Mouse (Mus musculus) hindlimb bud, embryonic 11.5 days (tissue): ENCODE data around the gene Pcdh9.
"Not testable (repeated sequence)": the region's sequence is repeated elsewhere in the genome, so short reads cannot be mapped to it uniquely, and the experiment has no call there.

Experiments
- DNase-seq: peaks from one replicate; pipeline ENCODE4 v3.0.0-alpha.2; 2012; ENCODE audit warnings: low read depth, low spot score; ENCODE audit errors: extremely low spot score

Gene Pcdh9

DNA sequence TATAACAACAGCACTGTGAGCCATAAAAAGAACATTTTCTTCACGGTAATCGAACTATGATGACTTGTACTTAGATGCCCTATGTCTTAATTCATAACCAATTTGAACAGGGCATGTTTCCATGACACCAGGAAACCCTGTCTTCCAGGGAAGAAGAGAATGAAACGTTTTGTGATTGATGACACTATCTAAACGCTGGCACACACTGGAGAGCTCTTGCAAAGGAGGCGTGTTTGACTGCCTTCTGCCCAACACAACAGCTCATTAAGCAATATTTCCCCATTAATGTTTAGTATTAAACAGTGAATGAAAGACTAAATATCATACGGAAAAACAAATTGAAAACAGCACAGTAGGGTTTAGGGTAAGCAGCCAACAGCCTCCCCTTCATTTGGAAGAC, 656.9 kb downstream of the Pcdh9 start:
- DNase-seq = no peak

DNA sequence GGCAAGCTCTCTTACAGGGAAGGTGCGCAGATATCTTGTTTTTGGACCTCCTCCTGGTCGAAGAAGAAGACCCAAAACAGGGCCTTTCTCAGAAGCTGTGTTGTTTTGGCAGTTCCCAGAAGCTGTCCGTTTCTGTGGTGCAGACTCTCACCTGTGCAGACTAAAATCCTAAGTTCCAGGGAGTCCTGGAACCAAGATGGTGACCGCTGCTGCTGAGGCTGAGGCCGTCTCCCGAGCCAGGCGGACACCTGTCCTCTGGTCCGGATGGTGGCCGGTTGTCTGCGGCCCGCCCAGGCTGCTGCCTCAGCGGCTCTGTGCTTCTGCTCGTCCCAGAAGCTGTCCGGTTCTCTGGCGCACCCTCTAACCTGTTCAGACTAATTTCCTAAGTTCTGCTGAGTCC, 675.6 kb downstream of the Pcdh9 start:
- not testable (repeated sequence) for DNase-seq

DNA sequence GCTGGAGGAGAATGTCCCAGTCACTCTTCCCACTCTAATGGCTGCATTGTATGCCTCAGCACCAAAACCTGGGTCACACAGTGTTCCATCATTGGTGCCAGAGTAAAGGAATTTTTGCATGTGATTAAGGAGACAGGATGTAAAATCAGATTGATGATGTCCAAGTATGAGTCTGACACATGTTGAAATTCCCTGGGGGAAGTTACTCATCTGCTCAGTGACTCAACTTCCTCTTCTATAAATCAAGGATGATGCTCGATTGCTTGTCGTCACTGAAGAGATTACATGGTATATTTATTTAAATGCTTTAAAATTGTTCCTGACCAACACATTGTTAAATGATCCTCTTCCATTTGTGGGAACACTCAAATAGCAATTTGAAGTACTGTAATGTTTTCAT, 690.7 kb downstream of the Pcdh9 start:
- DNase-seq = no peak

DNA sequence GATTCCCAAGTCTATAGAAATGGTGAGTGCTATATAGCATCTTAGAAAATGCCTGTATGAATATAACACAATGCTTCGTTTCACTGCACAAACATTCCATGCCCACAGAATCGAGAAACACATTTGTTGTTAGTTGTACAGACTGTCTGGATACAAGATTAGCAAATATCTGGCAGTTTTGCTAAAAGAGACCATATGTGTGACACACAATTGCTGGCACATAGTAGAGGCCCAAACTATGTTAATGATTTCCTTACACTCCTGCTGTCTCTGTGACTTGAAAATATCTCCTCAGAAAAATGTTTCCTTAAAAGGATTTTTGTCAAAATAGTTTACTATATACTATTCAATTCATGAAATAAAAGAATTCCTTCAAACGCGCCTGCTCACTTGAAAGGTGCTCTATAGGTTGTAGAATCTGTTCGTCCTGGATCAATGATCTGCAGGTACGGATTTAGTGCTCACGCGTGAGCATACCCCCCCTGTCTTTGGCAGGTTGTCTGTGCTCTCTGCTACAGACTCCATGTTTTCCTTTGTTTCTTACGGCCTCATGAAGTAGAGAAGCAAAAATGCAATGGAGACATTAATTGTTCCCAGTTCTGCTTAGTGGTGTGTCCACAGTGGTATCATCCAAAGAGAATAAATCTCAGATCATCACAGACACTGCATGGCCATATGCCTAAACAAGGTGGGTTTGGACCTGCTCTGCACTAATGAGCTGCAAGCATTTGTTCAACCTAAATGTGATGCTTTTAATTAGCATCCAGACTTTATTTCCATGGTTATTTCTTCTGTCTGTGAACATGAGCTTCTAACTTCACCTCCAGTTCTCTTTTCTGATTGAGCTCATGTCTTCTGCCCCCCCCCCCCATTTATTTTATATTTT, 707.6 kb downstream of the Pcdh9 start:
- DNase-seq = no peak

DNA sequence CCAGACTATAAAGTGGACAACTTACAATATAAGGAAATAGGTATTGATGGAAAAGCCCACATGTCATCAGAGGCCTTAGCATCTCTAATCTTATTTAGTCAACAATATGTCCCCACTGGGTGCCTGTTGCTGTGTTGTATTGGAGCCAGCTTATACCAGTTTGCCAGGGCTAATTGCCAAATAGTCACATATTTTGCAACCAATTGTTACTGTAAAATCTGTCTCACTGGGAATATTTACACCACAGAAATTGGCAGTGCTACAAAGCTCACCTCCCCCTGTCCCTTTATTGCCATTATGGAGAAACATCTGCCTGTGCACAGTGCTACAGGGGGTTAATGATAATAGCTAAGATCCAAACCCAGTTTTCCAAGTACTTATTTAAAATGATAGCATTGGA, 721.3 kb downstream of the Pcdh9 start:
- DNase-seq = no peak

DNA sequence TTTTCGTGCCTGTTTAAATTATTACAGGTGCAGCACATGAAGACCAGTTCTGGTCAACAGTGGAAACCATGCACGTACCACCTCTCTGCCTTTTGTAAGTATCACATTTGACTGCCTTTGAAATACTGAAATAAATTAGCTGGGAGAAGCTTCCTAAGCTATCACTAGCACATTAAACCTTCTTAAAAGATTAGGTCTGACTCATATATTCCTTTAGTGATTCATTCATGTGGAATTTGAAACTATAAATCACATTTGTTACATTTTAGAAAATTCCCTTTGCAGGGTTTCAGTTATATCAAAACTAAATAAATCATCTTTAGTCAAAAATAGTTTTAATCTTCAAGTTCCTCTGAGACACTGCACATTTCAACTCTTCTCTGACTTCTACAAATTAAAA, 722.1 kb downstream of the Pcdh9 start:
- no peak for DNase-seq

DNA sequence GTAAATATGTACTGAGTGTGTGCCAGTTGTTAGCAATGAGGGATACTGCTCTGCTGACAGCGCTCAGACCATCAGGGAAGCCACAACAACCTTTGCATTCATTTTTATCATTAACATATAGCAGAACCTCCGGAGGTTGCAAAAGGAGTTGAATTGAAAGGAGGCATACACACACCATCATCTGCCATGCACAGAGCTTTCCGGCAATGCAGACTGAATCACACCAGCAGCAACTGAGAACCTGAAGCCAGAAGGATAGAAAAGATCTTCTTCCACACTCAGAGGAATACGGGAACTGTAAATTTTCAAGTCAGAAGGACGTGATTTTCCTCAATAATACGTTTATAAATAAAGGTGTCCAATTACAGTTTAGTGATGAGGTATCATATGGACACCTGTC, 747.1 kb downstream of the Pcdh9 start:
- no peak for DNase-seq

DNA sequence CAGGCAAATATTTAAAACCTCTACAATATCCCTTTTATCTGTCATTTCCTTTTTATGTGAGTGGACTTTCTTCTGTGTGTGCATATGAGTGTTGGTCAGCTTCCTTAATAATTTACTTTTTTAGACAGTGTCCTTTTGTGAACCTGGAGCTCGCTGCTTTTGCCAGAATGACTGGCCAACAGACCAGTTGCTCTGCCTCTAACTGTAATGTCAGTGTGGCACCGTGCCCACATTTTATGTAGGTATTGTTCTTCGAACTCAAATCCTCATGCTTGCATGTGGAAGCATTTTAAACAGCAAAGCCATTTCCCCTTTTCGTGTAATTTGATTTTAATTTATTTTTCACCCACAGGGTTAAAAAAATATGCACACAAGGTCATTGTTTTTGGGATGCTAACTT, 748.4 kb downstream of the Pcdh9 start:
- no peak for DNase-seq

DNA sequence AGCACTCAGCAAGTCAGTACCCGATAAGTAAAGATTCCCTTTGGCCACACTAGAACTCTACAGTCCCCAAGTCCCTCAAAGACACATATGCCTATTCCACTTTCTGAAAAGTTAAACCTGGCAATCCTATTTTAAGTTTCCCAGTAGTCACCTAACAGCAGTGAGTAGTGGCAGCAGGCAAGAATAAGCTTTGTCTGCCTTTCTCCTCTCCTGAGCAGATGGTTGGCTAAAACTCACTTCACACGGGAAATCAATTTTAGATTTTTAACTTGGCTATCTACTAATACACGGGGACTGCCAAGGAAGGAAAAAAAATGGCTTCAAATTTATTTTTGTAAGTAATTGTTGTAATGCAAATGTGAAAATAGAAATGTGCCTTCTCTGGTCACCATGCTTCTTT, 763.5 kb downstream of the Pcdh9 start:
- no peak for DNase-seq

DNA sequence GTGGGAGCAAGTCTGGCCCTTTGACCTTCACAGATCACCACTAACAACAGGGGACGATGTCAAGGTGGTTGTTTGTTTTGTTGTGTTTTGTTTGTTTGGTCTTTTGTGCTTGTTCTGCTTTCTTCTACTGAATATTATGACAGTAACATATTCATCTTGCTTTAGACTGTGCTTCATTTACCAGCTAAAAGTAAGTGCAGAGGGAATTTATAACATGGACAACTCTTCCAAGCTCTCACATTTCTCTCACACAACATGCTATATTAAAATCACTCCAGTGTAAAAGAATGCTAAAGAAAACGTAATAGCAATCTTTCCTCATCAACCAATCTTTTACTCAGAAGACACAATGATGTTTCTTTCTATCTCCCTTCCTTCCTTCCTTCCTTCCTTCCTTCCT, 787.7 kb downstream of the Pcdh9 start:
- DNase-seq = no peak

DNA sequence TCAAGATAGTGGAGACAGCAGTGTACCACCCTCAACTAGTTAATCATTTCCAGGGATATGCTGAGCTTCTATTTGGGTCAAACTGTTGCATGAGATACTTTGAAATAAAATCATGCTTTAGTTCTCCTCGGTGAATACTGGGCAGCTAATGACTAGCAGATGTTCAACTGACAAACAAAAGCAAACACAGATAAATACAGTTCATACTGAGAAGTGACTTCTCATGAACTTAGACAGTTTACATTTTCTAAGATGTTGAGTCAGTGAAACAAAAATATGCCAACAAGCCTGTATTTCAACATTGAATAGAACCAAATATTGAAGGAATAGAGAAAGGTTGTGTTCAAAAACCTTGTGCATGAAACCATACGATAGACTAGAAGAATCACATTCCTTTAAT, 795.4 kb downstream of the Pcdh9 start:
- no peak for DNase-seq

DNA sequence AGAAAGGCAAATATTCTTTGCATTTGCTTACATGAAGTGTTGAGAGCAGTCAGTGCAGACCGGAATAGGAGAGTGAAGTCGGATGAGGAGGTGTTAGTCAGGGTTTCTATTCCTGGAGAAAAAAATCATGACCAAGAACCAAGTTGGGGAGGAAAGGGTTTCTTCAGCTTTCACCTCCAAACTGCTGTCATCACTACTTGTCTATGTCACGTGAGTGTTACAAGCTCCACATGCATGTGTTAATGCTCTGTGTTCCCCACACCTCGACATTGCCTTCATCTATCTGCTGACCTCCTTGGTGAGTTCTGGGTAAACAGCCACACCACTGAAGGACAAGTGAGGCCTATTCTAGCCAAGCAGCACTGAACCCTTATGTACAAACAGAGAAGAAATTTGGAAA, 797.7 kb downstream of the Pcdh9 start:
- no peak for DNase-seq

DNA sequence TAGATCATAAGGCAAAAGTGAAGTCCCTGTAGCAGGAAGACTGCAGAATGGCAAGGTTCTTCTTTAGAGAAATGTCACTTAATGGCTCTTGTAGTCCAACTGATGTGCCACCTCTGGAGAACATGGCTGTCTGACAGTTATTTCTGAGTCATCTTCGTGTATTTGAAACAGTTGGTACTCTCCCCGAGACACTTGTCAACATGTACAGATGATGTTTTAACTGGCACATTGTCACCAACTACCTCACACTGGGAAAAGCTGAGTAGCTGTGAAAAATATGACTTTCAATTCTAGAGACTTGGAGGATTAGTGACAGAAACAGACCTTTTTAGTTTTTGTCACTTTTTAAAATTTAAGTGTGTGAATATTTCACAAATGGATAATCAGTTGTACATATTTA, 804.8 kb downstream of the Pcdh9 start:
- no peak for DNase-seq

DNA sequence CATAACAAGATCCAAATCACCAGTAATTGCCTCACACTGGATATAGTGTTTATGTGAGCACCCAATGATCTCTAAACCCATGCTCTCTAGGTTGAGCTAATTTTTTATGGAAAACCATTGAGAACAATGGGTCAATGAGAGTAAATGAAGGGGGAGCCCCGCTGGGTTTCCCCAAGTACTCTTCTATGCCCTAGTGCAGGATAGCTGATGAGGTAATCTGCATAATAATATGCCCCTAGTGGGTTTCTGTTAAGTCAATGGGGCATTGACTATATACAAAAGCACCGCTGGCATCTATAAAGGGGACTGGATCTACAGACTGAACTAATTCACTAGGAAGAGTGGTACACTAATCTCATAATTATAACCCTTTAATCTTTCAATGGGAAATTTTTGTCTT, 807.3 kb downstream of the Pcdh9 start:
- DNase-seq = no peak

DNA sequence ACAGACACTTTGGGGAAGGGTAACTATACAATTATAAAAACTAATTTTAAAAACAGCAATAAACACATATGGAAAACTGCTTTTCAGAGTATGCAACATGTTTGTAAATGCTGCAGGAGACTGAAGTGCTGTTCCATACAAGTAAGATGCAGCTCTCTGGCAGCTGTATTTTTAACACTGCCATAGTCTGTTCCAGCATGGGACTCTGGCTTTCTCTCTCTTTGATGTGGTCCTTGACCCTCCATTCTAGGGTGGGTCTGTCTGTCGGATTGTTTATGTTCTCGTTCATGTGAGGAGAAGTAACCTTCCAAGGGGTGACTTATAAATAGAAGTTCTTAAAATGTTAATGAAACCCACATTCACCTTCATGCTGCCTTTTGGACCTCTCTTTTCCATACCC, 809.6 kb downstream of the Pcdh9 start:
- peak; percentile 37 for DNase-seq

DNA sequence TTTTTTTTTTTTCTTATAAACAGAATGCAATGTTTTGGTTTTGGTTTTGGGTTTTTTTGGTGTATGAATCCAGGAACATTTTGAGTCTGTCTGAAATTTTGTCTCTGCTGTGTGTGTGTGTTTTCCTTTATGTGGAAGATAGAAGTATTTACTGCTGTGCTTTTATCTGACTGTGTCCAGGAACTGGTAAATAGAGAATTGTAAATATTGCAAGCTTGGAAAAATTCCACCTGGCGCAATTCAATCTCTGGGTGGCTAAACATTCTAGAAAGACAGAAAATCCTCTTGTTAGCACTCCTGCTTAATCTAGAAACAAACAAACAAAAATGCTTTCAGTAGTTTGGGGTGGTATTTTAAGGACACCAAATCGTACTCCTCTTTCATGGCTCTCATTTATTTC, 814.7 kb downstream of the Pcdh9 start:
- no peak for DNase-seq

DNA sequence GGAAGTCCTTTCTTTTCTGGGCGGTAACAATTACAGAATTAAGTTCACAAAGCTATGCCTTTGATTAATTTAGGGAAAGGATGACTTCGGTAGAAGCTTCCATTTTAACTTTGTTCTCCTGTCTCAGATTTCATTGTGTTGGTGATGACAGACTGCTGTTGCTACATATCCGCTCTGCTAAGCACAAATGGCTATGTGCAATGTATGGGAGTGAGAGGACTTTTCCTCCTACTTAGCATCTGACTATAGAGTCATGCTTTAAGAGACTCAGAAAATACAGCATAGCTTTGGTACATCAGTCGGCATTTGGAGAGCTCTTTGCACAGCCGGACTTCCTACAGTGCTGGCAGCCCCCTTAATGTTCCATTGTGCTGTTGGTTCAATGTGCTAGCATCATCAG, 818.1 kb downstream of the Pcdh9 start:
- DNase-seq = no peak

DNA sequence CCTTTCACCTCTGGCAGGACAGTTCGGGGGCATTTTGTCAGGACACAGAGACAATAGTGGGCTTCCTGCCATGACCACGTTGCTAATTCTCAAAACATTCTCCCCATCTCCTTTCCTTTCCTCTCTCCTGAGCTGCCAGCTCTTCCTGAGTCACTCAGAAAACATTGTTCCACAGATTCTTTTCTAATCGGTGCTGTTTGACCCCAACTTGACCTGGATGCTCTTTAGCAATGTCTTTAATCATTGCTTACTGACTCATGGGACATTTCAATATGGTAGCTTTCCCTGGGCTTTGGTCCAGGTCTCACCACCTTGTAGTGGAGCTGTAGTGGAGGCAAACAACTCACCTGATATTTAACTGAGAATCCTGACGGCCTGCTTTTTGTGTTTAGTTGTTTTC, 820.3 kb downstream of the Pcdh9 start:
- DNase-seq = no peak

DNA sequence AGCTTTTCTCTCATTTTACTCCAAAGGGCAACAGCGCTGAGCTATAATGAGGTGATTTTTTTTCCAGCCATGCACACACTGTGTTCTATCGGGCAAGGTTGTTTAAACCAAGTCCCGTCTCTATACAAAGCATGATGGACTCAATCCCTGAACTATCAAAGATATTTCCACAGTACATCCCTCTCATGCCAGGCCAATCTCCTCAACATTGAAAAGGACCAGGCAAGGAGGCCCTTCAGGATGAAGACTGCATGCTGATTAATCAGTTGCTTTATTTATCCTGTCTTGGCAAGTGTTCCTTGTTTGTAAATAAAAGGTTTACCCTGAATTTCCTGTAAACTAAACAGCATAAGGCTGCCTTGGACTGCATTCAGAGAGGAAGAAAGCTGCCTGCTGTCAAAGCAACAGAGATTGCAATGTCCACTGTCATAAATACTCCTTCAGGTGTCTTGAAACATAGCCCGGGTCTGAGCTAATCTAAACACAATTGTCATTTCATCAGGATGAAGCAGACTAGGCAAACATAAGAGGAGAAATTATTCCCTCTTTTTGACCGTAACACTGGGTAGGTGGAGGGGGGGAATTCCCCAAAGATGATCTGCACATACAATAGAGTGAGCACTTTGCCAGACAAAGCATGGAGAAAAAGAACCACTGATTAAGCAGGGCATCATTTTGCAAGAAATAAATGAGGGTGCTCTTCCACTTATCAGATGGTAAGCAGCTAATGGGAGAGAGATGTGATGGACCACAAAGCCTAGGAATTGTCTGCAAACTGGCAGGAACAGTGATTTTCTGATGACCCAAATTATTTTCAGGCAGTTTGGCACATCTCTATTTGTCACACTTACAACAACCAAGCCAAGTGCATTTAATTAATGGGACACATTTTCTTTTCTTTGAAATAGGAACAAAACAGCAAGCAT, 822.8 kb downstream of the Pcdh9 start:
- no peak for DNase-seq

DNA sequence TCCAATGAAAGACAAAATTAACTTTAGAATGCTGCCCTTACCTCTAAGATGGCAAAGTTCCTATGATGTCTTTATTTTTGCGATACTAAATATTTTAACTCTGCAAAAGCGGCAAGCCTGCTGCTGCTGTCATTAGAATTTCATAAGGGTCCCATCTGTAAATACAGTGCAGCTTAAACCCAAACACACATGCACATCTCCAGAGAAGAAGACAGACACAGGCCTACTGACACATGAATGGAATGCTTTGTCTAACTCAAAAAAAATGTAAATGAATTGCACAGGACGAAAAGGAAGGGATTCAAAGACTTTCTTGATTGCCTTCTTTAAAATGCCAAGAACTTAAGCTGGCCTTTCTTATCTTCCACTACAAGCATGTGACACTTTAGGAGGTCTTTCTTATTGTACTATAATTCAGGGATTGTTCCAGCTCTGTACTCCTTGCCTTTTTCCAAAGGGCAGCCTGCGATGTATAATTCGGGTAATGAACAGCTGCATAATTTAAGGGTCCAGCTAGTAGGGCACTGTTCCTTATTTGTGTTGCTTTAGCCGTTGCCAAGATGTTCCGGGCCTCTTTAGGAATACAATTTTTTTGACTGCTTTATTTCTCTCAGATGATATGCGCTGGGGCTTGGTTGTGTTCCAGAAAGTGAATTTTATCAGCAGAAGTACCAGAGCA, 823.6 kb downstream of the Pcdh9 start:
- no peak for DNase-seq

DNA sequence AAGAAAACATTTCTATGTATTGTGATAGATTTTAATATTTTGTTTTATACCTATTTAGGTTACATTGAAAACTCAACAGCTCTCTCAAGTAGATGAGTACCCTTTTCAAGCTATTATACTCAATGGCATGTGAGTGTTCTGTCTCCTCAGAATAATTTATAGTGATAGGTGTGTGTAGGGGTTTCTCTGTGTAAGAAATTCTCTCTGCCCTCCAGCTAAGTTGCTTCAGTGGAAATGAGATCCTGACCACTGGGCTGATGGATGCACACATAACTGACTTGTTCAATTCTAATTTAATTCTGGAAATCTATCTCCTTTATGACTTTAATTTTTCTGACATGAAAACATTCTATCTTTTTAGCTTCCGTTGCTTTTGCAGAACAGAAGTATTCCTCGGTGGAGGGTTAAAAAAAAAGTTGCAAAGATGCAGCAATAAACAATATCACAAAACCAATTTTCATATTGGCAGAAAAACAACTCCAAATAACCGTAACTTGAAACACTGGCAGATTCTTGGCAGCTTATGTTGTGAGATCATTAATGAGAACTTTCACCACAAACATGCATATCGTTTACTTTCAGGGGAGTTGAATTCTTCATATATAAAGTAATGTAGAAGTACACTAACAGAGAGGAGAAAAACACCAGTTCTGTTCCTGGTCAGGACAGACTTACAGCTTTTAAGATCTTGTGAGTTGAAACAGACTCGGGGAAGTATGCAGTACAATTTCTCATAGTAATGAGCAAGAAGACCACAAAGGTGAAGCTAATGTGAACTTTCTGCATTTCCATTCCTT, 828.5 kb downstream of the Pcdh9 start:
- no peak for DNase-seq
